Mouse (Mus musculus): Measurements from ENCODE around the gene Hsp90aa1.
"Not testable (repeated sequence)": the region's sequence is repeated elsewhere in the genome, so short reads cannot be mapped to it uniquely, and the experiment has no call there.

Hsp90aa1 gene

DNA sequence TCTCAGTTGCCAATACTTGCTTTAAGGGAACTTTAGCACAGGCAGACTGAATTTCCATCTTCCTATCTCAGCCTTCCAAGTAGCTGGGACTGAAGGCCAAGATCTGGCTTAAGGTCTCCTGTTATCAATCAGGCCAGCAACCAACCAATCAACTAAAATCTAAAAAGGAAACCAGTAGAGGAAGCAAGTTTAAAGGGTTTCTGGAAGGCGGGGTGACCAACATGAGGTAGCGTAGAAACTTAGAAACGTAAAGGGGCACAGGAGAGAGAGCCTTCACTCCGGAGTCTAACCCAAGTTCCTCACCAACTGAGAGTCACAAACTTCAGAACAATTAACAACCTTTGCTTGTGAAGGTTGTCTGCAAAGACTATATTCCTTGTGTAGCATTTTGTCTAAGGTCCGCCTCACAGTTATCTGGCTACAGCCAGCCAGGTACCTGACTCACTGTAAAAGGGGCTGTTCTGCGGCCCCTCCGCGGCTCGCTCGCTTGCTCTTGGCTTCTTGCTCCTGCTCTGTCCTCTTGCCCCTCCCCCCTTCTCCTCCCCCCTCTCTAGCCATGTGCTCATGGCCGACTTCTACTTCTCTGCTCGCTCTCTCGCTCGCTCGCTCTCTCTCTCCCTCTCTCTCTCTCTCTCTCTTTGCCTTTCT, 3.9 kb downstream of the Hsp90aa1 start:
- DNase-seq (ENCODE audit: extremely low spot score): no peak

- DNase-seq (ENCODE audit: extremely low spot score): no peak
These were observed 4.4 kb downstream of the Hsp90aa1 start for GRCm38 (mm10) chr12:110698080-110698479.

GRCm38 (mm10) chr12:110697457-110697856, 5.1 kb downstream of the Hsp90aa1 start:
- DNase-seq (ENCODE audit: extremely low spot score): no peak

GRCm38 (mm10) chr12:110696975-110697400, 5.5 kb downstream of the Hsp90aa1 start:
- peak; percentile 3 for DNase-seq (ENCODE audit: extremely low spot score)

DNA sequence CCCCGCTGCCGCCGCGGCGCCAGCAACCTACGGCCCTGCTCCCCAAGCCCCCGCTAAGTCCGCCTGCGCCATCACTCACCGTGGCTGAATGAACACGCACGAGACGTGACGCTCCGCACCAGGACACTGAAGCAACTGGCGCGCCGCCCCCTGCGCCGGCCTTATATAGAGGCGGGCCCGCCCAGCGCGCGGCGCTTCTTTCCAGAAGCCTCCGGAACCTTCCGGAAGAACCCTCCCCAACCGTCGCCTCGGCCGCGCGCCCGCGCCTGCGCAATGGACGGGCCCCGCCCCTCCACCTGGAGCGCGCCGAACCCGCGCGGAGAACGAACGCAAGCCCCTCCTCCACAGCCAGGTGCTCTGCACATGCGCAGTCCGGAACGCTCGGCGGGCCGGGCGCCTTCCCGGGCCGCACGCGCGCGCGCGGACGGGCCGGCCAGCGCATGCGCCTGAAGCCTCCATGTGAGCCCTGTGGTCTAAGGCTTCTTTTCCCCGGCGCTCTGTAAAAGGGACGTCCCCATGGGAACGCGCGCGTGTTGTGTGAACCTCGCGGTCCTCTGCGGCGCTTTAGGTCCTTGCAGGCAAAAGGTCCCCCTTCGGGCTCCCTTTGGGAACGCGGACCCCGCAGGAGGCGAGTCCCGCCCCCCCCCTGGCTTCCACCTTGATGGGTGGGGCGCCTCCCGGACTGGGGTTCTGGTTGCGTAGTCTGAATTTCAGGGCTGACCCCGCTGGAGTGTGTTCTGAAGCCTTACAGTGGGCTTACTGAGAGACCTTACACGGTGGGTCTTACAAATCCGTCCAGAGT, 6.2 kb downstream of the Hsp90aa1 start:
- DNase-seq (ENCODE audit: extremely low spot score): peak; percentile 100

GRCm38 (mm10) chr12:110695676-110696171, 6.8 kb downstream of the Hsp90aa1 start:
- peak; percentile 63 for DNase-seq (ENCODE audit: extremely low spot score)

DNA sequence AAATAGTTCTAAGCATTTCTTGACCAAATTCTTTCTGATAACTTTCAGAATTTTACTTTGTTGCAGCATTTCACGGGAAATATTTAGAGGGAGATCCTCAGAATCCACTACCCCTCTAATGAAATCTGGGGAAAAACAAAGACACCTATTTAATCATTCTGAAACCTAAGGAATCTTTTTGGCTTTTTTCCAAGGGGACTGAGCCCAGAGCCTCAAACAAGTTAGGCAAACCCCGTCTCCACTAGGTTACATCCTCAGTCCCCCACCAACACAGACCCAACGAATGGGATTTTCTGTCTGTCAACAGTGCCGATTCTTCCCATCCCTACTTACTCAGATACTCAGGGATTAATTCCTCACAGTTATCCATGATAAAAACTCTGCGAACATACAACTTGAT, 9.2 kb downstream of the Hsp90aa1 start:
- not testable (repeated sequence) for DNase-seq (ENCODE audit: extremely low spot score)

- DNase-seq (ENCODE audit: extremely low spot score): no peak
These were observed 12.4 kb downstream of the Hsp90aa1 start for GRCm38 (mm10) chr12:110689919-110690643.

DNA sequence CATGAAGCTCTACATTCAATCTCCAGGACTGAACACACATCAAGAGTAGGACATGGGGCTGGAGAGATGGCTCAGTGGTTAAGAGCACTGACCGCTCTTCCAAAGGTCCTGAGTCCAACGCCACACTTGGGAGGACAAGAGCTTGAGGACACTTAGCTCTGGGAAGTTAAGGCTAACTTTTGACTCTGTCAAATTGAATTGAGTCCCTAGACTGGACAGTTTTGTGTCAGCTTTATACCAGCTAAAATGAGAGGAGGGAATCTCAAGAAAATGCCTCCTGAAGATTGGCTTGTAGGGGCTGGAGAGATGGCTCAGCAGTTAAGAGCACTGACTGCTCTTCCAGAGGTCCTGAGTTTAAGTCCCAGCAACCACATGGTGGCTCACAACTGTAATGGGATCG, 13.6 kb downstream of the Hsp90aa1 start:
- not testable (repeated sequence) for DNase-seq (ENCODE audit: extremely low spot score)

GRCm38 (mm10) chr12:110687894-110688734, 14.4 kb downstream of the Hsp90aa1 start:
- no peak for DNase-seq (ENCODE audit: extremely low spot score)

DNA sequence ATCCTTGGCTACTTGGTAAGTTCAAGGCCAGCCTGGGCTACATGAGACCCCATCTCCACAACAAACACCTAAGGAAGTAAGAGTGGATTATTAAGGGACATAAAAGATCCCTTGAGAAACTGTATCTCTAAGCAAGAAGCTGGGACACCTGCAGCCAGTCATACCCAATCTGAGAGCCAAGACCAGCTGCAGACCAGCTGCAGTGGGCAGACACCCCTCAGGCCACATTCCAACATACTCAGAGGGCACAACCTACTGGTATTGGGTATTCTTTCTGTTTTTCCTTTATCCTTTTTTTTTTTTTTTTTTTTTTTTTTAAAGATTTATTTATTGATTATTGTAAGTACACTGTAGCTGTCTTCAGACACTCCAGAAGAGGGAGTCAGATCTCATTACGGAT, 18.9 kb downstream of the Hsp90aa1 start:
- no peak for DNase-seq (ENCODE audit: extremely low spot score)

GRCm38 (mm10) chr12:110682561-110683299, 19.8 kb downstream of the Hsp90aa1 start, which contains the start of gene 1700001K19Rik:
1700001K19Rik (minus strand) TSS chr12:110682619.
- DNase-seq (ENCODE audit: extremely low spot score): no peak

GRCm38 (mm10) chr12:110681878-110682277, 20.6 kb downstream of the Hsp90aa1 start:
- DNase-seq (ENCODE audit: extremely low spot score): no peak

- no peak for DNase-seq (ENCODE audit: extremely low spot score)
These were observed 21.3 kb downstream of the Hsp90aa1 start for GRCm38 (mm10) chr12:110681191-110681590.

- DNase-seq (ENCODE audit: extremely low spot score): no peak
These were observed 28.3 kb downstream of the Hsp90aa1 start for GRCm38 (mm10) chr12:110674243-110674642.

DNA sequence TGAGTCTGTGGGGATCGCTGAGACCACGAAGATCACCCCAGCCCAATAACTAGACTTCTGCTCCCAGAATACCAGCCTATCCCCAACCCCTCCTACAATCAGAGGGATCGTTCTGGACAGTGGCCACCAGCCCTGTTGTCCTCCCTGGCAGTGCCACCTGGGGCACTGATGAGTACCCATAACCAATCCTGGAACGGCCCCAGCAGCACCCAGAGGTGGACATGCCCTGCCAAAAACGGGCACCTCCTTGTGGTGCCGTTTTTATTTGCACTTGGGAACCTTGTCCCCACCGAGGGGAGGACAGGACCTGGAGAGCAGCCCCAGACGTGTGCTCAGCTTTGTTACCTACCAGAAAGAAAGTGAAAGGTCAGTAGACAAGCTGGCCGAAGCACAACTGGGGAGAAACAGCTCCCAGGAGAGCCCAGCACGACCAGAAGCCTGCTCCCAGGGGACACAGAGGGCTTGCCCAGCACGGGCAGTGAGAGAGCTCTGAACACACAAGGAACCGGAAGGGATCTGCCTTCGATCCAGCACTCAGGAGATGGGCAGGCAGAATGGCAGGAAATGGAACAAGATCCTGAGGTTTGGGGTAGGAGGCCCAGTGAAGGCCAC, 35.0 kb downstream of the Hsp90aa1 start:
- DNase-seq (ENCODE audit: extremely low spot score): no peak

DNA sequence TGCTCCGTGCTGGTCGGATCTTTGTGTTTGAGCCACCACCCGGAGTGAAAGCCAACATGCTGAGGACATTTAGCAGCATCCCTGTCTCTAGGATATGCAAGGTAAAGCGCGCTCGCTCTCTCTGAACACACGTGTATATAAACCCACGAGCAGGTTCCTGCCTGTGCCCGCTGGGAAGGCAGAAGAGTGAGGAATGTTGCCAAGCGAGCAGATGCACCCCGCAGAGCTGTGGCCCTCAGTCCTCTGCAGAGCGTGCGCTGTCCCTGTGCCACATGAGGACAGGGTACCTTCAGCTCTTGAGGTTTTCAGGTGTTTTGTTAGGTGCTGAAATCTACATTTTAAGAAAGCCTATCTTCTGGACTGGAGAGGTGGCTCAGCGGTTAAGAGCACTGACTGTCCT, 40.8 kb downstream of the Hsp90aa1 start:
- no peak for DNase-seq (ENCODE audit: extremely low spot score)

DNA sequence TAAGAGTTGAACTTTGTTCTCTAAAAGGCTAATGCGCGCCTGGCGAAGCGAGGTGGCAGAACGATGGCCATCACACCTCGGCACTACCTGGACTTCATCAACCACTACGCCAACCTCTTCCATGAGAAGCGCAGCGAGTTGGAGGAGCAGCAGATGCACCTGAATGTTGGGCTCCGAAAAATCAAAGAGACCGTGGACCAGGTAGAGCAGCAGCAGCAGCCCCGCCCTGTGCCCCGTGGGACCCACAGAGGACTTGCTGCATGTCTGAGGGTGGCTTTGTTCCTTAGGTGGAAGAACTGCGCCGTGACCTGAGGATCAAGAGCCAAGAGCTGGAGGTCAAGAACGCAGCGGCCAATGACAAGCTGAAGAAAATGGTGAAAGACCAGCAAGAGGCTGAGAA, 51.1 kb downstream of the Hsp90aa1 start:
- no peak for DNase-seq (ENCODE audit: extremely low spot score)

GRCm38 (mm10) chr12:110650241-110650641, 52.3 kb downstream of the Hsp90aa1 start:
- DNase-seq (ENCODE audit: extremely low spot score): no peak
